Mouse (Mus musculus): ENCODE data around the gene Chchd5. TPM values are rescaled to one million over a fixed set of nuclear protein-coding genes. Genes with fewer than 3 reads are reported as not detected.

Chchd5 gene
- polyA plus RNA-seq, 1 experiment from 2014 or later = 26.9 TPM

Other genes starting within 250 kb of the Chchd5 start
- gene Zc3h8, start 185.6 kb upstream of the Chchd5 start, polyA plus RNA-seq (2014; fragmentation: Nextera tagmentation; extraction: Ambion mirVana) = 10.8 and 12.4 TPM in 2 replicates
- 1.5 and 1.8 TPM in 2 replicates for gene Zc3h6, start 162.3 kb upstream of the Chchd5 start, polyA plus RNA-seq (2014; fragmentation: Nextera tagmentation; extraction: Ambion mirVana)
- gene Gm10762, start 162.0 kb upstream of the Chchd5 start, polyA plus RNA-seq (2014; fragmentation: Nextera tagmentation; extraction: Ambion mirVana) = 14.1 and 14.6 TPM in 2 replicates
- gene Vinac1, start 81.5 kb upstream of the Chchd5 start, polyA plus RNA-seq (2014; fragmentation: Nextera tagmentation; extraction: Ambion mirVana) = not detected in 2 replicates
- 12.2 and 20.5 TPM in 2 replicates for gene Ttl, start 63.8 kb upstream of the Chchd5 start, polyA plus RNA-seq (2014; fragmentation: Nextera tagmentation; extraction: Ambion mirVana)
- gene Polr1b, start 28.7 kb upstream of the Chchd5 start, polyA plus RNA-seq (2014; fragmentation: Nextera tagmentation; extraction: Ambion mirVana) = 12.8 and 31.1 TPM in 2 replicates
- 16.4 and 34.5 TPM in 2 replicates for gene Slc20a1, start 69.1 kb downstream of the Chchd5 start, polyA plus RNA-seq (2014; fragmentation: Nextera tagmentation; extraction: Ambion mirVana)
- gene Ckap2l, start 167.5 kb downstream of the Chchd5 start, polyA plus RNA-seq (2014; fragmentation: Nextera tagmentation; extraction: Ambion mirVana) = 53.5 and 67.7 TPM in 2 replicates
- 0.16 TPM in 1 of 2 replicates, not detected in the other for gene Il1a, start 180.3 kb downstream of the Chchd5 start, polyA plus RNA-seq (2014; fragmentation: Nextera tagmentation; extraction: Ambion mirVana)
- gene Il1b, start 241.4 kb downstream of the Chchd5 start, polyA plus RNA-seq (2014; fragmentation: Nextera tagmentation; extraction: Ambion mirVana) = not detected in 2 replicates